36 mouse cellular contexts compared by ENCODE assay signal in the genomic region with DNA sequence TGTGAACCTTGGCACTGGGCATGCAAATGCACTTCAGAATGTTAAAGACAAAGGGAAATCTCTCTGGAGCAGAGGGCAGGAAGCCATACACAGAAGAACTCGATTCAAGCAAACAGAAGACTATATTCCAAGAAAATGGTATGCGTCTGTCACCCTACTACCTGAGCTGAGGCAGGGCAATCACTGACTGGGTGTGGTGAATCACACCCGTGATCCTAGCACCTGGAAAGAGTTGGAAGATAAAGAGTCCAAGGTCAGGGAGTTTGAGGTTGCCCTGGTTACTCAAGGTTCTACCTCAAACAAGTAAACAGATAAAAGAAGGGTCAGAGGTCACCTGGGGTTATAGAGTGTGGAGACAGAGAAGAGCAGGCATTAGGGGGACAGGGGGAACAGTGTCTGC. TPM values are rescaled to one million over a fixed set of nuclear protein-coding genes. Genes with fewer than 3 reads are reported as not detected.
DNase-seq lines count a peak whose midpoint lies in the region; ATAC-seq and TF ChIP-seq lines count a peak whose summit lies in the region.
"Had no signal": no experiment of that assay in that cellular context is flagged by ENCODE, and none has a peak within 500 bp of the region (broad histone marks: within the 10 kb centered on the region; RNA-seq: fewer than 3 reads in every experiment).

No protein-coding gene starts in this region.

- no peaks in the 10 kb centered on the region for H3K79me2 ChIP-seq in liver, adult 2 months (ENCODE audit: control insufficient read depth, insufficient read depth, low read length)

- 55% methylated on average over 3 of the region's 3 CpGs for WGBS in liver, adult 2 months
- whole genome bisulfite sequencing in liver, embryonic 11.5 days, result 67% methylated on average over 3 of the region's 3 CpGs
- whole genome bisulfite sequencing in intestine, embryonic 14.5 days, result 57% methylated on average over 3 of the region's 3 CpGs
- WGBS in small intestine, adult 2 months, result 26% methylated on average over 3 of the region's 3 CpGs
- 85% methylated on average over 3 of the region's 3 CpGs for WGBS in hindbrain, postnatal 0 days

- H3K4me1 ChIP-seq in liver, adult 2 months (ENCODE audit: control insufficient read depth, insufficient read depth, low read length), result no peaks in the 10 kb centered on the region
- peaks cover 8% of the 10 kb centered on the region for H3K4me1 ChIP-seq in liver, embryonic 11.5 days (replicated peaks; ENCODE audit: control insufficient read depth, insufficient read depth, low read length)
- H3K4me1 ChIP-seq in intestine, embryonic 14.5 days (replicated peaks; ENCODE audit: control insufficient read depth, insufficient read depth, low read length), result no peaks in the 10 kb centered on the region
- peaks cover 25% of the 10 kb centered on the region for H3K4me1 ChIP-seq in small intestine, adult 2 months (ENCODE audit: control insufficient read depth, insufficient read depth, insufficient read length, low read length)
- H3K4me1 ChIP-seq in hindbrain, postnatal 0 days (ENCODE audit: insufficient read depth, low read length), result no peaks in the 10 kb centered on the region

- no peak for ATAC-seq in liver, embryonic 11.5 days (replicated peaks; ENCODE audit: low FRiP score)
- no peak for ATAC-seq in intestine, embryonic 14.5 days (replicated peaks; ENCODE audit: low FRiP score, low TSS enrichment, low read depth)
- no peak for ATAC-seq in hindbrain, postnatal 0 days
- ATAC-seq: lung, postnatal 0 days; midbrain, embryonic 13.5 days; Patski had no signal

- TF ChIP-seq CTCF in liver, adult 2 months (IDR thresholded peaks at IDR 0.05; ENCODE audit: low read depth, low read length), result no peak
- TF ChIP-seq CTCF in small intestine, adult 2 months (IDR thresholded peaks at IDR 0.05; ENCODE audit: extremely low read depth, insufficient read length, insufficient replicate concordance, low read depth, low read length), result no peak
- no peak for TF ChIP-seq CTCF in hindbrain, postnatal 0 days (IDR thresholded peaks at IDR 0.05; ENCODE audit: low read depth)

- no peak for TF ChIP-seq POLR2A in liver, adult 2 months (IDR thresholded peaks at IDR 0.05; ENCODE audit: extremely low read depth, insufficient read depth, low read length)
- no peak for TF ChIP-seq POLR2A in small intestine, adult 2 months (IDR thresholded peaks at IDR 0.05; ENCODE audit: low read depth, low read length)

- peak; percentile 40 for DNase-seq in liver, adult 2 months (ENCODE audit: extremely low read depth, low read depth, low spot score)
- DNase-seq in liver, embryonic 11.5 days (ENCODE audit: low spot score), result no peak
- peak; percentile 46 for DNase-seq in intestine, embryonic 14.5 days (ENCODE audit: low spot score)
- no peak for DNase-seq in hindbrain, postnatal 0 days (ENCODE audit: low spot score)
- no peak for DNase-seq in frontal cortex, adult 2 months (ENCODE audit: extremely low spot score in 1 of 2, low spot score in 1 of 2)
- DNase-seq in heart, postnatal 25 days (ENCODE audit: low spot score), result no peak
- DNase-seq: adrenal gland, adult 2 months; cerebellum, adult 8-10 months; cerebellum, postnatal 25 days; gastrocnemius, postnatal 14 days; heart, postnatal 10 days; kidney, adult 11 months; kidney, postnatal 25 days; liver, embryonic 13.5 days; lung, adult 18-20 months; lung, postnatal 4 days; right cerebral cortex, postnatal 14 days; thymus, postnatal 14 days had no signal

- H3K36me3 ChIP-seq in liver, adult 2 months (ENCODE audit: control insufficient read depth, insufficient read depth, low read length), result no peaks in the 10 kb centered on the region
- H3K36me3 ChIP-seq in liver, embryonic 11.5 days (ENCODE audit: control insufficient read depth, insufficient read depth, low read length), result no peaks in the 10 kb centered on the region
- no peaks in the 10 kb centered on the region for H3K36me3 ChIP-seq in intestine, embryonic 14.5 days (ENCODE audit: control insufficient read depth, insufficient read depth, low read length)
- H3K36me3 ChIP-seq in small intestine, adult 2 months (ENCODE audit: control insufficient read depth, insufficient read depth, low read length), result no peaks in the 10 kb centered on the region
- H3K36me3 ChIP-seq in hindbrain, postnatal 0 days (ENCODE audit: insufficient read depth, low read length), result no peaks in the 10 kb centered on the region
- H3K36me3 ChIP-seq: embryonic facial prominence, embryonic 10.5 days; embryonic facial prominence, embryonic 15.5 days; forebrain, embryonic 12.5 days; heart, embryonic 13.5 days; hindbrain, embryonic 10.5 days; hindbrain, embryonic 15.5 days; kidney, embryonic 15.5 days; limb, embryonic 13.5 days; liver, embryonic 13.5 days; midbrain, embryonic 13.5 days; neural tube, embryonic 13.5 days; stomach, embryonic 15.5 days had no signal

- no peak overlapping the region for H3K4me2 ChIP-seq in liver, embryonic 11.5 days
- H3K4me2 ChIP-seq in intestine, embryonic 14.5 days (ENCODE audit: low read length), result no peak overlapping the region
- H3K4me2 ChIP-seq in hindbrain, postnatal 0 days (ENCODE audit: low read depth, low read length), result no peak overlapping the region
- H3K4me2 ChIP-seq: embryonic facial prominence, embryonic 15.5 days; forebrain, embryonic 12.5 days; heart, embryonic 13.5 days; hindbrain, embryonic 15.5 days; kidney, embryonic 15.5 days; limb, embryonic 13.5 days; liver, embryonic 13.5 days; midbrain, embryonic 13.5 days; neural tube, embryonic 13.5 days; stomach, embryonic 15.5 days had no signal

- no peak overlapping the region for H3K4me3 ChIP-seq in liver, adult 2 months (ENCODE audit: insufficient read depth, low read depth, low read length)
- no peak overlapping the region for H3K4me3 ChIP-seq in liver, embryonic 11.5 days (ENCODE audit: low read depth, low read length)
- H3K4me3 ChIP-seq in intestine, embryonic 14.5 days (ENCODE audit: low read depth, low read length), result no peak overlapping the region
- no peak overlapping the region for H3K4me3 ChIP-seq in small intestine, adult 2 months (ENCODE audit: low read depth, low read length)
- no peak overlapping the region for H3K4me3 ChIP-seq in hindbrain, postnatal 0 days (ENCODE audit: low read length)
- H3K4me3 ChIP-seq: embryonic facial prominence, embryonic 10.5 days; embryonic facial prominence, embryonic 15.5 days; forebrain, embryonic 12.5 days; heart, embryonic 13.5 days; hindbrain, embryonic 10.5 days; hindbrain, embryonic 15.5 days; kidney, embryonic 15.5 days; layer of hippocampus, adult 2 months; limb, embryonic 13.5 days; liver, embryonic 13.5 days; megakaryocyte, embryonic 14.5 days; midbrain, embryonic 13.5 days; neural tube, embryonic 13.5 days; stomach, embryonic 15.5 days had no signal

- H3K27me3 ChIP-seq in liver, adult 2 months (ENCODE audit: control insufficient read depth, insufficient read depth, low read length), result no peaks in the 10 kb centered on the region
- H3K27me3 ChIP-seq in liver, embryonic 11.5 days (replicated peaks; ENCODE audit: control insufficient read depth, insufficient read depth, low read length), result no peaks in the 10 kb centered on the region
- H3K27me3 ChIP-seq in intestine, embryonic 14.5 days (replicated peaks; ENCODE audit: control insufficient read depth, insufficient read depth, low read length), result 0 out of 2 replicates have a peak, but pooled peaks cover 10% of the 10 kb centered on the region
- no peaks in the 10 kb centered on the region for H3K27me3 ChIP-seq in small intestine, adult 2 months (ENCODE audit: control insufficient read depth, insufficient read depth, low read length)
- H3K27me3 ChIP-seq in hindbrain, postnatal 0 days (ENCODE audit: insufficient read depth, low read length), result no peaks in the 10 kb centered on the region
- H3K27me3 ChIP-seq: hindbrain, embryonic 15.5 days; liver, embryonic 13.5 days had no signal

- no peak overlapping the region for H3K27ac ChIP-seq in liver, adult 2 months (replicated peaks; ENCODE audit: insufficient read depth, low read depth, low read length)
- H3K27ac ChIP-seq in liver, embryonic 11.5 days (ENCODE audit: low read depth, low read length), result no peak overlapping the region
- no peak overlapping the region for H3K27ac ChIP-seq in intestine, embryonic 14.5 days (ENCODE audit: low read depth)
- H3K27ac ChIP-seq in small intestine, adult 2 months (ENCODE audit: insufficient read depth, low read depth, low read length), result peak overlapping the region; percentile 64
- H3K27ac ChIP-seq in hindbrain, postnatal 0 days, result no peak overlapping the region
- H3K27ac ChIP-seq: embryonic facial prominence, embryonic 10.5 days; embryonic facial prominence, embryonic 15.5 days; forebrain, embryonic 12.5 days; heart, embryonic 13.5 days; hindbrain, embryonic 10.5 days; hindbrain, embryonic 15.5 days; kidney, embryonic 15.5 days; layer of hippocampus, adult 2 months; limb, embryonic 13.5 days; liver, embryonic 13.5 days; midbrain, embryonic 13.5 days; neural tube, embryonic 13.5 days; stomach, embryonic 15.5 days had no signal

- H3K9me3 ChIP-seq in liver, embryonic 11.5 days (ENCODE audit: control insufficient read depth, low read length), result no peaks in the 10 kb centered on the region
- H3K9me3 ChIP-seq in intestine, embryonic 14.5 days (ENCODE audit: control insufficient read depth, low read length), result no peaks in the 10 kb centered on the region
- no peaks in the 10 kb centered on the region for H3K9me3 ChIP-seq in hindbrain, postnatal 0 days (ENCODE audit: low read length)
- H3K9me3 ChIP-seq: embryonic facial prominence, embryonic 10.5 days; forebrain, embryonic 12.5 days; hindbrain, embryonic 10.5 days; hindbrain, embryonic 15.5 days; kidney, embryonic 15.5 days; liver, embryonic 13.5 days; midbrain, embryonic 13.5 days; neural tube, embryonic 13.5 days; stomach, embryonic 15.5 days had no signal

- intact Hi-C loops in heart, postnatal 25 days (cut with DNase I), result no loop called here

- H3K9ac ChIP-seq in liver, adult 2 months (ENCODE audit: low read depth, low read length), result no peak overlapping the region
- no peak overlapping the region for H3K9ac ChIP-seq in liver, embryonic 11.5 days (ENCODE audit: low read depth, low read length)
- H3K9ac ChIP-seq in intestine, embryonic 14.5 days (ENCODE audit: low read length), result no peak overlapping the region
- H3K9ac ChIP-seq in hindbrain, postnatal 0 days (replicated peaks; ENCODE audit: low read length), result no peak overlapping the region
- H3K9ac ChIP-seq: embryonic facial prominence, embryonic 15.5 days; forebrain, embryonic 12.5 days; heart, embryonic 13.5 days; hindbrain, embryonic 15.5 days; kidney, embryonic 15.5 days; limb, embryonic 13.5 days; liver, embryonic 13.5 days; midbrain, embryonic 13.5 days; neural tube, embryonic 13.5 days; stomach, embryonic 15.5 days had no signal

RNA-seq across cellular contexts. Expression of a gene that starts 46.2 kb away (rescaled TPM):
- total RNA-seq in liver, adult 2 months (2014; rRNA removed), result 0.55 and 0.74 TPM in 2 replicates
- 0.46 and 1.7 TPM in 2 replicates for polyA plus RNA-seq in liver, adult 2 months (2012; rRNA removed)
- polyA plus RNA-seq in liver, embryonic 11.5 days (2014; fragmentation: Nextera tagmentation; extraction: Ambion mirVana), result 0.25 and 0.43 TPM in 2 replicates
- polyA plus RNA-seq in intestine, embryonic 14.5 days (2014; fragmentation: Nextera tagmentation; extraction: Ambion mirVana), result 0.34 and 0.49 TPM in 2 replicates
- polyA plus RNA-seq in small intestine, adult 2 months (2012; rRNA removed), result not detected in 2 replicates
- 33.7 and 36.7 TPM in 2 replicates for total RNA-seq in hindbrain, postnatal 0 days (2014; rRNA removed)
- polyA plus RNA-seq in hindbrain, postnatal 0 days (2015; fragmentation: Nextera tagmentation; extraction: Ambion mirVana), result 8.1 and 8.6 TPM in 2 replicates
- polyA plus RNA-seq in frontal cortex, adult 2 months (2012; rRNA removed), result 19.4 and 20.7 TPM in 2 replicates
- not detected for total RNA-seq in heart, postnatal 25 days (2021)
- total RNA-seq: granulocyte monocyte progenitor cell, adult 5-6 weeks; heart, postnatal 10 days; MEL had no signal
- polyA plus RNA-seq: Patski had no signal

Comparison
In these comparisons a context has a peak if more than half of its experiments do, and no peak if none do; other contexts are left out.
1. DNase-seq: peak in liver, adult 2 months (single experiment) and intestine, embryonic 14.5 days (single experiment); none in liver, embryonic 11.5 days (single experiment), hindbrain, postnatal 0 days (single experiment), frontal cortex, adult 2 months (0 of 2) and heart, postnatal 25 days (single experiment).